Mouse (Mus musculus) small intestine, adult 10 weeks (tissue): ENCODE data around the gene Irx3. TPM values are rescaled to one million over a fixed set of nuclear protein-coding genes. Genes with fewer than 3 reads are reported as not detected.

ENCODE experiments used
- polyA plus RNA-seq: library from polyadenylated mRNA; stranded (reverse); fragments of 350-450 nt; fragmentation: Illumina TruSeq; extraction: RNeasy Lipid Tissue Mini Kit (QIAGEN cat#74804); gene quantifications from one replicate; pipeline ENCODE4 v1.2.3, GENCODE M21; 2014; ENCODE audit warnings: low replicate concordance

Gene Irx3
- polyA plus RNA-seq: 0.15 TPM

DNA sequence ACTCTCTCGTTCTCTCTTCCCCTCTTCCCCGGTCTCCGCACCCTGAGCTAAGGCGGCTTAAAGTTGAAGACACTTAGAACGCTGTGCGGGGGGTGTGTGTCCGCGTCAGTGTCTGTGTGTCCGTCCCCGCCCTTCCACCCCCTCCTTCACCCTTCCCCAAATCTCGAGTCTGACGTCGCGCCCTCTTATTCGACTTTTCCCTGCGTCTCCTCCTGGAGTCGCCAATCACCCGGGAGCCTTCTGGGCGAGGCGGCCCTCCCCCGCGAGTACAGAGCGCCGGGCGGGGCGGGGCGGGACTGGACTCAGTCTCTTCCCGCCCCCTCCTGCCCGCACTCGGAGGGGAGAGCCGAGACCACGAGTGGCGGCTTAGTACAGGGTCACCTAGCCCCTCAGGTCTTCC is at the start of gene Irx3:
Irx3 (minus strand) TSS at position 229 of the 400 bp plus-strand sequence.

